Mouse (Mus musculus): ENCODE measurements around the gene Larp1. TPM values are rescaled to one million over a fixed set of nuclear protein-coding genes. Genes with fewer than 3 reads are reported as not detected.
A peak's percentile ranks its signal among the peaks of the same experiment; 100 is the strongest.

Gene Larp1
- polyA plus RNA-seq, 1 experiment from 2014 or later = 23.4 TPM

- H3K36me3 ChIP-seq (ENCODE audit: control insufficient read depth, insufficient read depth, low read length) = no peaks in the 10 kb centered on the region
- H3K9ac ChIP-seq (replicated peaks; ENCODE audit: low read depth, low read length) = no peak overlapping the region
- no peaks in the 10 kb centered on the region for H3K9me3 ChIP-seq (ENCODE audit: control insufficient read depth, low read length)
- H3K4me1 ChIP-seq (ENCODE audit: control insufficient read depth, insufficient read depth, low read length) = no peaks in the 10 kb centered on the region
- no peaks in the 10 kb centered on the region for H3K27me3 ChIP-seq (ENCODE audit: control insufficient read depth, insufficient read depth, low read length)
- H3K4me3 ChIP-seq (ENCODE audit: low read depth, low read length) = no peak overlapping the region
- WGBS = 90% methylated on average over 6 of the region's 6 CpGs
- no peak overlapping the region for H3K4me2 ChIP-seq (ENCODE audit: low read depth, low read length)
- no peak for ATAC-seq (ENCODE audit: low read depth)
- no peak overlapping the region for H3K27ac ChIP-seq (ENCODE audit: low read depth, low read length)
Observed at GRCm38 (mm10) chr11:57986456-57986855, 22.4 kb upstream of the Larp1 start.

- no peak overlapping the region for H3K9ac ChIP-seq (replicated peaks; ENCODE audit: low read depth, low read length)
- no peak overlapping the region for H3K27ac ChIP-seq (ENCODE audit: low read depth, low read length)
- no peaks in the 10 kb centered on the region for H3K36me3 ChIP-seq (ENCODE audit: control insufficient read depth, insufficient read depth, low read length)
- H3K9me3 ChIP-seq (ENCODE audit: control insufficient read depth, low read length) = no peaks in the 10 kb centered on the region
- ATAC-seq (ENCODE audit: low read depth) = no peak
- WGBS = 94% methylated on average over 7 of the region's 7 CpGs
- H3K4me1 ChIP-seq (ENCODE audit: control insufficient read depth, insufficient read depth, low read length) = no peaks in the 10 kb centered on the region
- no peaks in the 10 kb centered on the region for H3K27me3 ChIP-seq (ENCODE audit: control insufficient read depth, insufficient read depth, low read length)
- no peak overlapping the region for H3K4me3 ChIP-seq (ENCODE audit: low read depth, low read length)
- no peak overlapping the region for H3K4me2 ChIP-seq (ENCODE audit: low read depth, low read length)
Observed at GRCm38 (mm10) chr11:57986861-57987260, 22.0 kb upstream of the Larp1 start.

GRCm38 (mm10) chr11:57998168-57998567 is 10.7 kb upstream of the Larp1 start:
- 87% methylated on average over 7 of the region's 7 CpGs for WGBS
- Histone ChIP-seq H3K27ac (ENCODE audit: low read depth, low read length) (no peak overlapping the region), H3K4me1 (ENCODE audit: control insufficient read depth, insufficient read depth, low read length) (no peaks in the 10 kb centered on the region), H3K27me3 (ENCODE audit: control insufficient read depth, insufficient read depth, low read length) (no peaks in the 10 kb centered on the region), H3K9me3 (ENCODE audit: control insufficient read depth, low read length) (no peaks in the 10 kb centered on the region), H3K9ac (replicated peaks; ENCODE audit: low read depth, low read length) (no peak overlapping the region), H3K36me3 (ENCODE audit: control insufficient read depth, insufficient read depth, low read length) (no peaks in the 10 kb centered on the region), H3K4me2 (ENCODE audit: low read depth, low read length) (no peak overlapping the region), H3K4me3 (ENCODE audit: low read depth, low read length) (no peak overlapping the region)
- no peak for ATAC-seq (ENCODE audit: low read depth)

- no peak overlapping the region for H3K4me3 ChIP-seq (ENCODE audit: low read depth, low read length)
- no peaks in the 10 kb centered on the region for H3K36me3 ChIP-seq (ENCODE audit: control insufficient read depth, insufficient read depth, low read length)
- H3K4me2 ChIP-seq (ENCODE audit: low read depth, low read length) = no peak overlapping the region
- no peak overlapping the region for H3K27ac ChIP-seq (ENCODE audit: low read depth, low read length)
- 8% methylated on average over 1 of the region's 1 CpGs for WGBS
- H3K9me3 ChIP-seq (ENCODE audit: control insufficient read depth, low read length) = no peaks in the 10 kb centered on the region
- no peak for ATAC-seq (ENCODE audit: low read depth)
- H3K27me3 ChIP-seq (ENCODE audit: control insufficient read depth, insufficient read depth, low read length) = no peaks in the 10 kb centered on the region
- no peaks in the 10 kb centered on the region for H3K4me1 ChIP-seq (ENCODE audit: control insufficient read depth, insufficient read depth, low read length)
- no peak overlapping the region for H3K9ac ChIP-seq (replicated peaks; ENCODE audit: low read depth, low read length)
Observed at GRCm38 (mm10) chr11:57998872-57999271, 10.0 kb upstream of the Larp1 start.

- WGBS = 91% methylated on average over 8 of the region's 8 CpGs
Observed at GRCm38 (mm10) chr11:58003126-58003525, 5.7 kb upstream of the Larp1 start.

GRCm38 (mm10) chr11:58003734-58004133 is 5.1 kb upstream of the Larp1 start:
- WGBS = 78% methylated on average over 6 of the region's 6 CpGs
- no peak overlapping the region for H3K27ac ChIP-seq (ENCODE audit: low read depth, low read length)

More at GRCm38 (mm10) chr11:58003126-58003525, 5.7 kb upstream of the Larp1 start:
- no peak overlapping the region for H3K4me3 ChIP-seq (ENCODE audit: low read depth, low read length)
- H3K4me2 ChIP-seq (ENCODE audit: low read depth, low read length) = no peak overlapping the region
- no peaks in the 10 kb centered on the region for H3K27me3 ChIP-seq (ENCODE audit: control insufficient read depth, insufficient read depth, low read length)
- no peaks in the 10 kb centered on the region for H3K36me3 ChIP-seq (ENCODE audit: control insufficient read depth, insufficient read depth, low read length)
- no peak overlapping the region for H3K27ac ChIP-seq (ENCODE audit: low read depth, low read length)
- peaks cover 4% of the 10 kb centered on the region for H3K4me1 ChIP-seq (ENCODE audit: control insufficient read depth, insufficient read depth, low read length)
- H3K9me3 ChIP-seq (ENCODE audit: control insufficient read depth, low read length) = no peaks in the 10 kb centered on the region
- ATAC-seq (ENCODE audit: low read depth) = no peak
- no peak overlapping the region for H3K9ac ChIP-seq (replicated peaks; ENCODE audit: low read depth, low read length)

GRCm38 (mm10) chr11:58005110-58005509 is 3.8 kb upstream of the Larp1 start:
- Histone ChIP-seq H3K27ac (ENCODE audit: low read depth, low read length) (no peak overlapping the region), H3K4me3 (ENCODE audit: low read depth, low read length) (no peak overlapping the region), H3K36me3 (ENCODE audit: control insufficient read depth, insufficient read depth, low read length) (no peaks in the 10 kb centered on the region), H3K9ac (replicated peaks; ENCODE audit: low read depth, low read length) (no peak overlapping the region), H3K4me2 (ENCODE audit: low read depth, low read length) (no peak overlapping the region), H3K9me3 (ENCODE audit: control insufficient read depth, low read length) (no peaks in the 10 kb centered on the region), H3K4me1 (ENCODE audit: control insufficient read depth, insufficient read depth, low read length) (peaks cover 7% of the 10 kb centered on the region), H3K27me3 (ENCODE audit: control insufficient read depth, insufficient read depth, low read length) (no peaks in the 10 kb centered on the region; the same call in 1 of the 2 replicates)
- ATAC-seq (ENCODE audit: low read depth) = no peak

More at GRCm38 (mm10) chr11:58003734-58004133, 5.1 kb upstream of the Larp1 start:
- Histone ChIP-seq H3K4me1 (ENCODE audit: control insufficient read depth, insufficient read depth, low read length) (peaks cover 6% of the 10 kb centered on the region), H3K27me3 (ENCODE audit: control insufficient read depth, insufficient read depth, low read length) (no peaks in the 10 kb centered on the region), H3K36me3 (ENCODE audit: control insufficient read depth, insufficient read depth, low read length) (no peaks in the 10 kb centered on the region), H3K9me3 (ENCODE audit: control insufficient read depth, low read length) (no peaks in the 10 kb centered on the region), H3K4me2 (ENCODE audit: low read depth, low read length) (no peak overlapping the region), H3K4me3 (ENCODE audit: low read depth, low read length) (no peak overlapping the region), H3K9ac (replicated peaks; ENCODE audit: low read depth, low read length) (no peak overlapping the region)
- no peak for ATAC-seq (ENCODE audit: low read depth)

- Histone ChIP-seq H3K27ac (ENCODE audit: low read depth, low read length) (peak overlapping the region; percentile 76), H3K4me1 (ENCODE audit: control insufficient read depth, insufficient read depth, low read length) (peaks cover 23% of the 10 kb centered on the region), H3K36me3 (ENCODE audit: control insufficient read depth, insufficient read depth, low read length) (no peaks in the 10 kb centered on the region), H3K27me3 (ENCODE audit: control insufficient read depth, insufficient read depth, low read length) (no peaks in the 10 kb centered on the region; the same call in 1 of the 2 replicates), H3K4me2 (ENCODE audit: low read depth, low read length) (peak overlapping the region; percentile 84), H3K4me3 (ENCODE audit: low read depth, low read length) (peak overlapping the region; percentile 96), H3K9ac (replicated peaks; ENCODE audit: low read depth, low read length) (peak overlapping the region; percentile 94), H3K9me3 (ENCODE audit: control insufficient read depth, low read length) (no peaks in the 10 kb centered on the region)
- no peak for ATAC-seq (ENCODE audit: low read depth)
- WGBS = 7% methylated on average over 5 of the region's 5 CpGs
Observed at GRCm38 (mm10) chr11:58008013-58008412, 851 bp upstream of the Larp1 start.

GRCm38 (mm10) chr11:58008437-58009050 is 320 bp upstream of the Larp1 start:
- H3K9ac ChIP-seq (replicated peaks; ENCODE audit: low read depth, low read length) = peak overlapping the region; percentile 94
- H3K9me3 ChIP-seq (ENCODE audit: control insufficient read depth, low read length) = no peaks in the 10 kb centered on the region
- H3K27ac ChIP-seq (ENCODE audit: low read depth, low read length) = peak overlapping the region; percentile 88
- no peaks in the 10 kb centered on the region for H3K36me3 ChIP-seq (ENCODE audit: control insufficient read depth, insufficient read depth, low read length)
- under 1% methylated on average over 53 of the region's 74 CpGs for WGBS
- H3K4me1 ChIP-seq (ENCODE audit: control insufficient read depth, insufficient read depth, low read length) = peaks cover 23% of the 10 kb centered on the region
- peak overlapping the region; percentile 96 for H3K4me3 ChIP-seq (ENCODE audit: low read depth, low read length)
- ATAC-seq (ENCODE audit: low read depth) = peak; percentile 87
- peak overlapping the region; percentile 84 for H3K4me2 ChIP-seq (ENCODE audit: low read depth, low read length)
- H3K27me3 ChIP-seq (ENCODE audit: control insufficient read depth, insufficient read depth, low read length) = no peaks in the 10 kb centered on the region; the same call in 1 of the 2 replicates
